Mouse (Mus musculus): Measurements from ENCODE around the gene Ssu2. TPM values are rescaled to one million over a fixed set of nuclear protein-coding genes. Genes with fewer than 3 reads are reported as not detected.

The Ssu2 gene
- total RNA-seq (2014; fragmentation: Nextera tagmentation) (not detected in 2 replicates), total RNA-seq (2017) (not detected in 2 replicates), polyA plus RNA-seq (2012) (not detected in 2 replicates)

DNA sequence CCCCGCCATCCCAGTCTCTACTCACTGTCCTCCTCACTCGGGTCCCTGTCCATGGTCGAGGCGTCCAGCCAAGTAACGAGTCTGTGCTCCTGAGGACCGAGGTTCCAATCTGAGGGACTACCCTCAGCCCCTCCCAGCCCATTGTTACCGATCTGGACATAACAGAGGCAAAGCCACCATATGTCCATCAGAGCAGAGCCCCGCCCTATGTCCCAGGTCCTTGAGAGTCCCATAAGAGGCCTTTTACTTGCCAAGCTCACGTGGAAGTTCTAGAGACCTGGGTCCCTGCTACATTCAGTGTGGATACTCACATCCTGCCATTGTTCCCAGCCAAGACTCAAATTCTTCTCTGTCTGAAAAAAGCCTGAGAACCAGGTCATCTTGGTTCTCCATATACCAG lies at the start of gene Ssu2:
TSS of gene Ssu2 (minus strand) at position 77 of the 400 bp plus-strand sequence.
- ATAC-seq (ENCODE audit: extremely low read depth, insufficient number of reproducible peaks, low FRiP score, poor library complexity, severe bottlenecking) (no peak), DNase-seq (ENCODE audit: low spot score) (no peak)
- H3K36me3 ChIP-seq (replicated peaks), result no peaks in the 10 kb centered on the region
- H3K27me3 ChIP-seq (ENCODE audit: insufficient read depth, low read length), result no peaks in the 10 kb centered on the region
- H3K4me1 ChIP-seq (ENCODE audit: insufficient read depth, low read depth, low read length), result no peaks in the 10 kb centered on the region
- H3K9me3 ChIP-seq (replicated peaks), result peaks cover 84% of the 10 kb centered on the region
- TF ChIP-seq GATA1 (IDR thresholded peaks at IDR 0.05; ENCODE audit: borderline replicate concordance, low read length) (no peak), TAL1 (conservative IDR thresholded peaks at IDR 0.05; ENCODE audit: low read depth, low read length) (no peak), CTCF (IDR thresholded peaks at IDR 0.05; ENCODE audit: low read depth, low read length) (no peak), GATA2 (IDR thresholded peaks at IDR 0.05; ENCODE audit: borderline replicate concordance, low read depth, low read length) (no peak), POLR2AphosphoS5 (IDR thresholded peaks at IDR 0.05; ENCODE audit: insufficient replicate concordance, low read depth, low read length) (no peak)
- no peak within 1 kb of the TSS for H3K4me3 ChIP-seq (ENCODE audit: low read depth, low read length)

DNA sequence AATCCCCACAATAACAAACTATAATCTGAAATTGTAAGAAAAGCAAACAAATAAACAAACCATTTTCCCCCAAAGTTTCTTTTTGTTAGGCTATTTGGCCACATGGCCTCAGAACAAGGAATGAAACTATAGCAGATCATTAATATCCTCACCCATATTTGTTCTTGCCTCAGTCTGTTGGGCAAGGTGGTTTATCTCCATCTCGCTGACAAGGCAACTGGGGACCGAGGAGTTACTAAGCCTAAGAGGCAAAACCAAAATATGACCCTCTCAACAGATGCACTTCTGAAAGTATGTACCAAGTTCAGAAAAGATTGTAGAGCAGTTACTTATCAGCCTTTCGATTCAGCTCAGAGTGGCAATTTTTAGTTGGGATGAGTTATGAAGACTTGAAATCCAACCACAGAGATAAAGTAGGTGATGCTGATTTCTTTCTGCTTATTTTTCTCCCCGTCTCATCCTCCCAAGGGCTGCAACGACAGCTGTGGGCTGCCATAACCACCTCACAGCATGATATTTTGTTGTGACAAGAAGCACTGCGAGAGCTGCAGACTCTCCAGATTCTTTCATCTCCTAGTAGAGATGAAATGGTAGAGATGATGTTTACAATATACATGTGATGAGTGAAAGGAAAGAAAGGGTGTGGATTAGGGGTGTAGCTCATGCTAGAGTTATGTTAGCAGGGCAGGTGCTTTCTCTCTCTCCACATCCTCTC lies 38.4 kb upstream of the Ssu2 start:
- H3K9me3 ChIP-seq (replicated peaks), result peaks cover 66% of the 10 kb centered on the region
- H3K4me1 ChIP-seq (ENCODE audit: insufficient read depth, low read depth, low read length), result no peaks in the 10 kb centered on the region
- TF ChIP-seq CTCF (IDR thresholded peaks at IDR 0.05; ENCODE audit: low read depth, low read length) (no peak), GATA2 (IDR thresholded peaks at IDR 0.05; ENCODE audit: borderline replicate concordance, low read depth, low read length) (no peak), TAL1 (conservative IDR thresholded peaks at IDR 0.05; ENCODE audit: low read depth, low read length) (no peak), POLR2AphosphoS5 (IDR thresholded peaks at IDR 0.05; ENCODE audit: insufficient replicate concordance, low read depth, low read length) (no peak), GATA1 (IDR thresholded peaks at IDR 0.05; ENCODE audit: borderline replicate concordance, low read length) (no peak)
- H3K4me3 ChIP-seq (ENCODE audit: low read depth, low read length), result no peak overlapping the region
- ATAC-seq (ENCODE audit: extremely low read depth, insufficient number of reproducible peaks, low FRiP score, poor library complexity, severe bottlenecking), result no peak
- H3K36me3 ChIP-seq (replicated peaks), result no peaks in the 10 kb centered on the region
- H3K27me3 ChIP-seq (ENCODE audit: insufficient read depth, low read length), result no peaks in the 10 kb centered on the region
- DNase-seq (ENCODE audit: low spot score), result no peak

DNA sequence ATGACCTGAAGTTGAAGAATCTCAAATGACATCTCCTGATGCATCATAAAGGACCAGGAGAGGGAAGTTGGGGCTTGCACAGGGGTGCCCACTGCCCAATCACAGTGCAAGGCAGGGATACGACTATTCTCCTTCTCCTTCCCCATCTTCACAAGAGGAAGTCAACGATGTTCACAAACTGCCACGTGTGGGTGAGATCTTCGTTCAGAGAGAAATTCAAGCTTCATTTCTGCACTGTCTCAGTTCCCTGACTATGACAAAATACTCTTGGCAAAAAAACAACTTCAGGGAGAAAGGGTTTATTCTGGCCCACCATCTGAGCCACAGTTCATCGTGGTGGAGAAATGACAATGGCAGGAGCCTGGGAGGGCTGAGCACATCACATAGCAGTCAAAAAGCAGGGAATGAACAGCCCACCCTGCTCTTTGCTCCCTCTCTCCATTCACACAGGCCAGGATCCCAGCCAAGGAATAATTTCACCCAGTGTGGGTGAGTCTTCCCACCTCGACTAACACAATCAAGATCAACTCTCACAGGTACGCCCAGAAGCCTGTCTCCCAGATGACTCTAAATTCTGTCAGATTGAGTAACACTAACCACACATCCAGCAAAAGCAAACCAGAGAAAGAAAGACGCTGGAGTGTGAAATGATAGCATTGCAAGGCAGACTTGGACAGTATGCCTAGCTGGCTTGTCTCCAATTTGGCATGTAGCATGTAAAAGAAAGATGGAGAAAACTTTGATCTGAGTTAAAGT lies 36.1 kb upstream of the Ssu2 start:
- H3K4me3 ChIP-seq (ENCODE audit: low read depth, low read length), result no peak overlapping the region
- DNase-seq (ENCODE audit: low spot score) (no peak), ATAC-seq (ENCODE audit: extremely low read depth, insufficient number of reproducible peaks, low FRiP score, poor library complexity, severe bottlenecking) (no peak)
- H3K4me1 ChIP-seq (ENCODE audit: insufficient read depth, low read depth, low read length), result no peaks in the 10 kb centered on the region
- H3K36me3 ChIP-seq (replicated peaks), result no peaks in the 10 kb centered on the region
- peaks cover 62% of the 10 kb centered on the region for H3K9me3 ChIP-seq (replicated peaks)
- TF ChIP-seq GATA1 (IDR thresholded peaks at IDR 0.05; ENCODE audit: borderline replicate concordance, low read length) (no peak), GATA2 (IDR thresholded peaks at IDR 0.05; ENCODE audit: borderline replicate concordance, low read depth, low read length) (no peak), POLR2AphosphoS5 (IDR thresholded peaks at IDR 0.05; ENCODE audit: insufficient replicate concordance, low read depth, low read length) (no peak)
- H3K27me3 ChIP-seq (ENCODE audit: insufficient read depth, low read length), result no peaks in the 10 kb centered on the region

DNA sequence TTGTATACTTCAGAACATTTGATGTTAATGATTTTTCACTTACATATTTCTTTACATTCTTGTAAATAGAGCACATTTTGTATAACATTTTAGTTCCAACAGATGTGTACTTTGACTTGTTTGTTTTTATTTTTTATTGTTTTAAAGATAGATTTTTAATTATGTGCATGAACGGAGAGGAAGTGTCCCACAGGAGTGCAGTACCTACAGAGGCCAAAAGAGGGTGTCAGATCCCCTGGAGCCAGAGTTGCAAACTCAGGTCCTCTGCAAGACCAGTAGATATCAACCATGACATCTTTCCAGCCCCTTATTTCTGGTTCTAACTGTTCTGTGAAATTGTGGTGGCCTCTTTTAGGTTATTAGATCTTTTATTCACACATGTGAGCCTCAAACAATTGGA lies 33.1 kb upstream of the Ssu2 start:
- Histone ChIP-seq H3K27me3 (ENCODE audit: insufficient read depth, low read length) (no peaks in the 10 kb centered on the region), H3K4me1 (ENCODE audit: insufficient read depth, low read depth, low read length) (no peaks in the 10 kb centered on the region), H3K4me3 (ENCODE audit: low read depth, low read length) (no peak overlapping the region), H3K36me3 (replicated peaks) (no peaks in the 10 kb centered on the region), H3K9me3 (replicated peaks) (peaks cover 53% of the 10 kb centered on the region)
- TF ChIP-seq GATA2 (IDR thresholded peaks at IDR 0.05; ENCODE audit: borderline replicate concordance, low read depth, low read length), result no peak
- ATAC-seq (ENCODE audit: extremely low read depth, insufficient number of reproducible peaks, low FRiP score, poor library complexity, severe bottlenecking) (no peak), DNase-seq (ENCODE audit: low spot score) (no peak)

DNA sequence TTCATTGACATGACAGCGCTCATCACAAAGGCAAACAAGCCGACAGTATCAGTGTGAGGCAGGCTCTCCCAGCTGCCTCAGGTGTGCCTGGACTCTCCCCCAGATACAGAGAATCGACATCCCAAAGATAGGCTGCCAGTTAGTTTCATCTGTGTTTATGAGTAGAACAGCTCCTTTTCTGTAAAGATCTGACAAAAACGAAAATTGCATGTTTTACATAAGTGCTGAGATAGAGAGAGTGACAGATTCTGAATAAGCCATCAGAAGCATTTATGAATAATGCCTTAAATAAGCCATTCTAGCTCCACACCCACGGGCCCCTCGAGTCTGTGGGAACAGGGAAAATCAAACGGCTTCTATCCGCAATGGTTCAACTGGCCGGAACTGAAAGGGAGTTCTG lies 31.5 kb upstream of the Ssu2 start:
- TF ChIP-seq TAL1 (conservative IDR thresholded peaks at IDR 0.05; ENCODE audit: low read depth, low read length) (no peak), GATA1 (IDR thresholded peaks at IDR 0.05; ENCODE audit: borderline replicate concordance, low read length) (no peak), GATA2 (IDR thresholded peaks at IDR 0.05; ENCODE audit: borderline replicate concordance, low read depth, low read length) (no peak), POLR2AphosphoS5 (IDR thresholded peaks at IDR 0.05; ENCODE audit: insufficient replicate concordance, low read depth, low read length) (no peak), CTCF (IDR thresholded peaks at IDR 0.05; ENCODE audit: low read depth, low read length) (no peak)
- ATAC-seq (ENCODE audit: extremely low read depth, insufficient number of reproducible peaks, low FRiP score, poor library complexity, severe bottlenecking), result no peak
- H3K9me3 ChIP-seq (replicated peaks), result peaks cover 47% of the 10 kb centered on the region

DNA sequence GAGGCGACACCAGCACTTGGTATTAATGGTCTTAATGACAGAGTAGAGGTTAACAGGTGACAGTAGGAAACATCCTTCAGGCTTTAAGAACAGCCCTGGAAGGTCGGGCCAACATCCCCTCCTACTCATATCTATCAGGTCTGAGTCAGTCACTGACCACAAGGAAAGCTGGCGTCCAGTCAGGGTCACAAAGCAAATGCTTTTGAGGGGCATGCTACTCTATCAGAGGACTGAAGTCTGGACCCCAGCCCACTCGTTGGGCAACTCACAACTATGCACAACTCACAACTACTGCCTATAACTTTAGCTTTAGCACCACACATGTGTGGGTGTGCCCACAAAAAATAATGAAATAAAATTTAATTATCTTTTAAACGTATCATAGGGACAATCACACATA lies 16.3 kb upstream of the Ssu2 start:
- DNase-seq (ENCODE audit: low spot score) (no peak), ATAC-seq (ENCODE audit: extremely low read depth, insufficient number of reproducible peaks, low FRiP score, poor library complexity, severe bottlenecking) (no peak)
- Histone ChIP-seq H3K27me3 (ENCODE audit: insufficient read depth, low read length) (no peaks in the 10 kb centered on the region), H3K4me1 (ENCODE audit: insufficient read depth, low read depth, low read length) (no peaks in the 10 kb centered on the region), H3K36me3 (replicated peaks) (no peaks in the 10 kb centered on the region), H3K9me3 (replicated peaks) (peaks cover 51% of the 10 kb centered on the region), H3K4me3 (ENCODE audit: low read depth, low read length) (no peak overlapping the region)
- TF ChIP-seq GATA2 (IDR thresholded peaks at IDR 0.05; ENCODE audit: borderline replicate concordance, low read depth, low read length) (no peak), CTCF (IDR thresholded peaks at IDR 0.05; ENCODE audit: low read depth, low read length) (no peak), GATA1 (IDR thresholded peaks at IDR 0.05; ENCODE audit: borderline replicate concordance, low read length) (no peak), POLR2AphosphoS5 (IDR thresholded peaks at IDR 0.05; ENCODE audit: insufficient replicate concordance, low read depth, low read length) (no peak), TAL1 (conservative IDR thresholded peaks at IDR 0.05; ENCODE audit: low read depth, low read length) (no peak)

More for the DNA sequence above, 31.5 kb upstream of the Ssu2 start:
- DNase-seq (ENCODE audit: low spot score), result no peak
- H3K27me3 ChIP-seq (ENCODE audit: insufficient read depth, low read length), result no peaks in the 10 kb centered on the region
- no peaks in the 10 kb centered on the region for H3K4me1 ChIP-seq (ENCODE audit: insufficient read depth, low read depth, low read length)
- no peaks in the 10 kb centered on the region for H3K36me3 ChIP-seq (replicated peaks)
- H3K4me3 ChIP-seq (ENCODE audit: low read depth, low read length), result no peak overlapping the region

Data from G1E (cell line).